Comparison of ENCODE assay signal across 8 mouse cellular contexts in the genomic region with DNA sequence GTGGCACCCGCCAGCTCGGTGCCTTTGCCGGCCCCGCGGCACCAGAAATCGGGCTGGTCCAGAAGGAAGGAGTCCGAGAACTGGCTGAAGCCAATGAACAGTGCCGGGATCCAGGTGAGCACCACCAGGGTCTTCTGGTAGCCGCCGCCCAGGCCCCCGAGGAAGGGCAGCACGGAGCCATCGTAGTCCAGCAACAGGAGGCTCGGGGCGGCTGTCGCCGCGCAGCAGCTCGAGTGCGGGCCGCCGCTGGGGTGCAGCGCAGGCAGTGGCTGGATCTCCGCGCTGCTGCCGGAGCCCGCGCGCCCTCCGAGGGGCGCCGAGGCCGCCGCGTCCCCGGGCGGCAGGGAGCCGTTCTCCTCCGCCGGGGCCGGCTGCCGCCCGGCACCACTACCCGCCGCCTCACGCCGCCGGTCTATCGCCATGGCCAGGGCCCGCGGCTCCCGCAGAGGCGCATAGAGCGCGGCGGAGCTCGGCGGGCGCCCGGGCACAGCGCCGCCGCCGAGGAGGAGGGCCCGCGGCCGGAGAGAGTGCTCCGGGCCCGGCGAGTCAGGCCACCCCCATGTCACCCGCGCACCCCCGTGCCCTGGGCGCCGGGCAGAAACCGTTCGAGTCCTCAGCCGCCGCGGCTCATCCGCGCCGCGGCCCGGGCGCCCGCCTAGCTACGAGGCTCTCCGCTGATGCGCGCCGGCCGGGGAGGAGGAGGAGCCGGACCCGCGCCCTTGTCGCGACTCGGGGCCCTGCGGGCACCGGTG. TPM values are rescaled to one million over a fixed set of nuclear protein-coding genes. Genes with fewer than 3 reads are reported as not detected.
DNase-seq lines count a peak whose midpoint lies in the region; ATAC-seq lines count a peak whose summit lies in the region.

No protein-coding gene starts in this region.

- 0% methylated on average over 28 of the region's 101 CpGs for WGBS in embryonic facial prominence, embryonic 14.5 days
- under 1% methylated on average over 47 of the region's 101 CpGs for WGBS in hindbrain, embryonic 11.5 days
- 0% methylated on average over 39 of the region's 101 CpGs for WGBS in limb, embryonic 11.5 days
- WGBS in midbrain, embryonic 13.5 days: under 1% methylated on average over 88 of the region's 101 CpGs
- WGBS in stomach, embryonic 15.5 days: under 1% methylated on average over 95 of the region's 101 CpGs

- H3K27ac ChIP-seq in embryonic facial prominence, embryonic 14.5 days (replicated peaks; ENCODE audit: low read depth, low read length): peak overlapping the region; percentile 28; the same call in 1 of the 2 replicates
- peak overlapping the region; percentile 75 for H3K27ac ChIP-seq in hindbrain, embryonic 11.5 days (ENCODE audit: low read depth, low read length)
- no peak overlapping the region for H3K27ac ChIP-seq in limb, embryonic 11.5 days (replicated peaks; ENCODE audit: low read depth, low read length)
- H3K27ac ChIP-seq in midbrain, embryonic 13.5 days: peak overlapping the region; percentile 89
- 0 out of 2 replicates have a peak overlapping the region, but pooled peaks have one; percentile 44 for H3K27ac ChIP-seq in stomach, embryonic 15.5 days

- no peaks in the 10 kb centered on the region for H3K9me3 ChIP-seq in embryonic facial prominence, embryonic 14.5 days (ENCODE audit: control insufficient read depth, low read length)
- no peaks in the 10 kb centered on the region for H3K9me3 ChIP-seq in hindbrain, embryonic 11.5 days (ENCODE audit: control insufficient read depth, low read length)
- H3K9me3 ChIP-seq in limb, embryonic 11.5 days (ENCODE audit: control insufficient read depth, low read length): no peaks in the 10 kb centered on the region
- no peaks in the 10 kb centered on the region for H3K9me3 ChIP-seq in midbrain, embryonic 13.5 days
- H3K9me3 ChIP-seq in stomach, embryonic 15.5 days: no peaks in the 10 kb centered on the region

- peak overlapping the region; percentile 98 for H3K4me2 ChIP-seq in embryonic facial prominence, embryonic 14.5 days (ENCODE audit: low read depth, low read length)
- peak overlapping the region; percentile 74 for H3K4me2 ChIP-seq in hindbrain, embryonic 11.5 days (replicated peaks; ENCODE audit: low read depth, low read length)
- peak overlapping the region; percentile 96 for H3K4me2 ChIP-seq in limb, embryonic 11.5 days (ENCODE audit: low read depth, severe bottlenecking)
- H3K4me2 ChIP-seq in midbrain, embryonic 13.5 days (replicated peaks): peak overlapping the region; percentile 93
- H3K4me2 ChIP-seq in stomach, embryonic 15.5 days: peak overlapping the region; percentile 90

- DNase-seq in CD4-positive, CD25-positive, alpha-beta regulatory T cell, adult 2 months (ENCODE audit: low read depth, low spot score): peak; percentile 1
- peak; percentile 63 for DNase-seq in NIH3T3 (ENCODE audit: low read depth)
- DNase-seq in embryonic facial prominence, embryonic 14.5 days (ENCODE audit: low spot score): peak; percentile 36
- peak; percentile 75 for DNase-seq in hindbrain, embryonic 11.5 days (ENCODE audit: low spot score)
- peak; percentile 66 for DNase-seq in limb, embryonic 11.5 days (ENCODE audit: low spot score)

- H3K4me1 ChIP-seq in embryonic facial prominence, embryonic 14.5 days (ENCODE audit: control insufficient read depth, insufficient read depth, low read length): peaks cover 5% of the 10 kb centered on the region; the same call in 1 of the 2 replicates
- H3K4me1 ChIP-seq in hindbrain, embryonic 11.5 days (replicated peaks; ENCODE audit: control insufficient read depth, insufficient read depth, low read length): peaks cover 9% of the 10 kb centered on the region; the same call in 1 of the 2 replicates
- H3K4me1 ChIP-seq in limb, embryonic 11.5 days (ENCODE audit: control insufficient read depth, insufficient read depth, low read length): 0 out of 2 replicates have a peak, but pooled peaks cover 4% of the 10 kb centered on the region
- H3K4me1 ChIP-seq in midbrain, embryonic 13.5 days (replicated peaks): peaks cover 52% of the 10 kb centered on the region
- 0 out of 2 replicates have a peak, but pooled peaks cover 9% of the 10 kb centered on the region for H3K4me1 ChIP-seq in stomach, embryonic 15.5 days

- H3K36me3 ChIP-seq in embryonic facial prominence, embryonic 14.5 days (ENCODE audit: control insufficient read depth, insufficient read depth, low read length): no peaks in the 10 kb centered on the region
- H3K36me3 ChIP-seq in hindbrain, embryonic 11.5 days (ENCODE audit: control insufficient read depth, insufficient read depth, low read length): no peaks in the 10 kb centered on the region
- H3K36me3 ChIP-seq in limb, embryonic 11.5 days (ENCODE audit: control insufficient read depth, insufficient read depth, low read length): no peaks in the 10 kb centered on the region
- no peaks in the 10 kb centered on the region for H3K36me3 ChIP-seq in midbrain, embryonic 13.5 days
- H3K36me3 ChIP-seq in stomach, embryonic 15.5 days: no peaks in the 10 kb centered on the region

- peaks cover 27% of the 10 kb centered on the region for H3K27me3 ChIP-seq in embryonic facial prominence, embryonic 14.5 days (replicated peaks; ENCODE audit: control insufficient read depth, insufficient read depth, low read length)
- no peaks in the 10 kb centered on the region for H3K27me3 ChIP-seq in hindbrain, embryonic 11.5 days (ENCODE audit: control insufficient read depth, insufficient read depth, low read length)
- peaks cover 19% of the 10 kb centered on the region; the same call in 1 of the 2 replicates for H3K27me3 ChIP-seq in limb, embryonic 11.5 days (ENCODE audit: control insufficient read depth, insufficient read depth, low read length)
- H3K27me3 ChIP-seq in midbrain, embryonic 13.5 days: no peaks in the 10 kb centered on the region; the same call in 1 of the 2 replicates
- no peaks in the 10 kb centered on the region for H3K27me3 ChIP-seq in stomach, embryonic 15.5 days (replicated peaks)

- H3K4me3 ChIP-seq in embryonic facial prominence, embryonic 14.5 days (ENCODE audit: low read depth, low read length): peak overlapping the region; percentile 79
- H3K4me3 ChIP-seq in hindbrain, embryonic 11.5 days (ENCODE audit: low read depth, low read length): peak overlapping the region; percentile 91
- H3K4me3 ChIP-seq in limb, embryonic 11.5 days (ENCODE audit: low read depth, low read length): peak overlapping the region; percentile 64
- peak overlapping the region; percentile 94 for H3K4me3 ChIP-seq in midbrain, embryonic 13.5 days (replicated peaks)
- peak overlapping the region; percentile 77 for H3K4me3 ChIP-seq in stomach, embryonic 15.5 days (replicated peaks)

- peak overlapping the region; percentile 82 for H3K9ac ChIP-seq in embryonic facial prominence, embryonic 14.5 days (ENCODE audit: low read depth, low read length)
- H3K9ac ChIP-seq in hindbrain, embryonic 11.5 days (ENCODE audit: low read depth, low read length): peak overlapping the region; percentile 94
- H3K9ac ChIP-seq in limb, embryonic 11.5 days (ENCODE audit: low read length): peak overlapping the region; percentile 71
- peak overlapping the region; percentile 98 for H3K9ac ChIP-seq in midbrain, embryonic 13.5 days (replicated peaks)
- peak overlapping the region; percentile 63 for H3K9ac ChIP-seq in stomach, embryonic 15.5 days

- ATAC-seq in CD4-positive, CD25-positive, alpha-beta regulatory T cell, adult 4 months: no peak
- ATAC-seq in embryonic facial prominence, embryonic 14.5 days (ENCODE audit: low read depth): peak; percentile 70
- peak; percentile 74 for ATAC-seq in hindbrain, embryonic 11.5 days (ENCODE audit: low FRiP score)
- peak; percentile 74 for ATAC-seq in limb, embryonic 11.5 days (ENCODE audit: insufficient number of reproducible peaks, low FRiP score, low TSS enrichment, low read depth)
- ATAC-seq in midbrain, embryonic 13.5 days: peak; percentile 69
- peak; percentile 25 for ATAC-seq in stomach, embryonic 15.5 days (ENCODE audit: insufficient read depth, low FRiP score, low read depth)

RNA-seq across cellular contexts. Expression of gene Slc22a23, which starts 0.4 kb away (rescaled TPM):
- polyA plus RNA-seq in CD4-positive, CD25-positive, alpha-beta regulatory T cell, adult 4 months (2017; shearing (Covaris generic)): under 1 TPM; 0.32 to 0.46 TPM
- polyA plus RNA-seq in embryonic facial prominence, embryonic 14.5 days (2014; fragmentation: Nextera tagmentation; extraction: Ambion mirVana): 6.0 and 7.4 TPM in 2 replicates
- polyA plus RNA-seq in hindbrain, embryonic 11.5 days (2014; fragmentation: Nextera tagmentation; extraction: Ambion mirVana): 9.6 and 11.9 TPM in 2 replicates
- polyA plus RNA-seq in limb, embryonic 11.5 days (2014; fragmentation: Nextera tagmentation; extraction: Ambion mirVana): 3.1 and 3.2 TPM in 2 replicates
- 15.3 and 15.8 TPM in 2 replicates for polyA plus RNA-seq in midbrain, embryonic 13.5 days (2015; fragmentation: Nextera tagmentation; extraction: Ambion mirVana)
- polyA plus RNA-seq in stomach, embryonic 15.5 days (2015; fragmentation: Nextera tagmentation; extraction: Ambion mirVana): 3.7 and 3.9 TPM in 2 replicates

Comparison
In these comparisons a context has a peak if more than half of its experiments do, and no peak if none do; other contexts are left out.
1. DNase-seq: peak in every context shown above with its lines; median percentile 75 in hindbrain, embryonic 11.5 days; 66 in limb, embryonic 11.5 days; 63 in NIH3T3; 36 in embryonic facial prominence, embryonic 14.5 days; 1 in CD4-positive, CD25-positive, alpha-beta regulatory T cell, adult 2 months.